In genomic region chr11:118821353-118821752, GRCm38 (mm10) we compare ENCODE assay signal across 20 mouse cellular contexts.
DNase-seq lines count a peak whose midpoint lies in the region; ATAC-seq and TF ChIP-seq lines count a peak whose summit lies in the region.
"Had no signal": no experiment of that assay in that cellular context is flagged by ENCODE, and none has a peak within 500 bp of the region (broad histone marks: within the 10 kb centered on the region; RNA-seq: fewer than 3 reads in every experiment).

No protein-coding gene starts in this region.

- H3K27ac ChIP-seq in embryonic facial prominence, embryonic 14.5 days (replicated peaks; ENCODE audit: low read depth, low read length): no peak overlapping the region
- no peak overlapping the region for H3K27ac ChIP-seq in embryonic facial prominence, embryonic 10.5 days (replicated peaks)
- peak overlapping the region; percentile 18; the same call in 1 of the 2 replicates for H3K27ac ChIP-seq in olfactory bulb, adult 2 months (ENCODE audit: insufficient read depth, low read depth, low read length)
- no peak overlapping the region for H3K27ac ChIP-seq in kidney, embryonic 15.5 days
- H3K27ac ChIP-seq: hindbrain, embryonic 13.5 days; intestine, embryonic 15.5 days; liver, embryonic 12.5 days; macrophage had no signal

- ATAC-seq in embryonic facial prominence, embryonic 14.5 days (ENCODE audit: low read depth): peak; percentile 53; the same call in 1 of the 2 replicates
- ATAC-seq in kidney, embryonic 15.5 days (replicated peaks; ENCODE audit: low FRiP score): no peak
- ATAC-seq: activated CD4-positive, CD25-positive, alpha-beta regulatory T cell, adult 4 months; forebrain, postnatal 0 days; intestine, embryonic 15.5 days; liver, embryonic 12.5 days had no signal

- no peak for TF ChIP-seq CTCF in olfactory bulb, adult 2 months (IDR thresholded peaks at IDR 0.05; ENCODE audit: insufficient read depth, low read depth, low read length)

- DNase-seq in embryonic facial prominence, embryonic 14.5 days (ENCODE audit: low spot score): peak; percentile 26
- DNase-seq in embryonic facial prominence, embryonic 10.5 days (ENCODE audit: low spot score): no peak
- DNase-seq in lung, postnatal 14 days: peak; percentile 1
- DNase-seq in lung, adult 18-20 months: no peak
- DNase-seq in heart, adult 9 months (ENCODE audit: low spot score in 2 of 2): peak; percentile 41 to 61
- DNase-seq in embryo, embryonic 9.5 days (ENCODE audit: extremely low spot score): no peak
- DNase-seq: adrenal gland, postnatal 25 days; cerebellum, adult 8-10 months; forebrain, postnatal 0 days; kidney, postnatal 25 days; midbrain, embryonic 14.5 days; right cerebral cortex, postnatal 14 days; thymus, adult 18-20 months had no signal

- H3K36me3 ChIP-seq in embryonic facial prominence, embryonic 14.5 days (ENCODE audit: control insufficient read depth, insufficient read depth, low read length): no peaks in the 10 kb centered on the region
- H3K36me3 ChIP-seq in embryonic facial prominence, embryonic 10.5 days (replicated peaks): no peaks in the 10 kb centered on the region
- no peaks in the 10 kb centered on the region for H3K36me3 ChIP-seq in kidney, embryonic 15.5 days
- H3K36me3 ChIP-seq: hindbrain, embryonic 13.5 days; intestine, embryonic 15.5 days; liver, embryonic 12.5 days had no signal

- TF ChIP-seq POLR2A in olfactory bulb, adult 2 months (IDR thresholded peaks at IDR 0.05; ENCODE audit: insufficient read depth, low read depth, low read length): no peak

- no peak overlapping the region for H3K4me2 ChIP-seq in embryonic facial prominence, embryonic 14.5 days (ENCODE audit: low read depth, low read length)
- H3K4me2 ChIP-seq in kidney, embryonic 15.5 days: no peak overlapping the region
- H3K4me2 ChIP-seq: hindbrain, embryonic 13.5 days; intestine, embryonic 15.5 days; liver, embryonic 12.5 days had no signal

- H3K27me3 ChIP-seq in embryonic facial prominence, embryonic 14.5 days (replicated peaks; ENCODE audit: control insufficient read depth, insufficient read depth, low read length): no peaks in the 10 kb centered on the region
- H3K27me3 ChIP-seq in embryonic facial prominence, embryonic 10.5 days (replicated peaks; ENCODE audit: low read depth, poor library complexity, severe bottlenecking): no peaks in the 10 kb centered on the region
- no peaks in the 10 kb centered on the region for H3K27me3 ChIP-seq in kidney, embryonic 15.5 days
- H3K27me3 ChIP-seq: hindbrain, embryonic 13.5 days; intestine, embryonic 15.5 days; liver, embryonic 12.5 days had no signal

- H3K9me3 ChIP-seq in embryonic facial prominence, embryonic 14.5 days (ENCODE audit: control insufficient read depth, low read length): no peaks in the 10 kb centered on the region
- H3K9me3 ChIP-seq in embryonic facial prominence, embryonic 10.5 days: no peaks in the 10 kb centered on the region
- no peaks in the 10 kb centered on the region for H3K9me3 ChIP-seq in kidney, embryonic 15.5 days (replicated peaks)
- H3K9me3 ChIP-seq: hindbrain, embryonic 13.5 days; intestine, embryonic 15.5 days; liver, embryonic 12.5 days had no signal

- H3K4me3 ChIP-seq in embryonic facial prominence, embryonic 14.5 days (ENCODE audit: low read depth, low read length): no peak overlapping the region
- H3K4me3 ChIP-seq in embryonic facial prominence, embryonic 10.5 days: no peak overlapping the region
- H3K4me3 ChIP-seq in olfactory bulb, adult 2 months (ENCODE audit: insufficient read depth, low read depth, low read length): no peak overlapping the region
- no peak overlapping the region for H3K4me3 ChIP-seq in kidney, embryonic 15.5 days (replicated peaks)
- H3K4me3 ChIP-seq: hindbrain, embryonic 13.5 days; intestine, embryonic 15.5 days; liver, embryonic 12.5 days had no signal

- H3K9ac ChIP-seq in embryonic facial prominence, embryonic 14.5 days (ENCODE audit: low read depth, low read length): no peak overlapping the region
- H3K9ac ChIP-seq in kidney, embryonic 15.5 days: no peak overlapping the region
- H3K9ac ChIP-seq: forebrain, postnatal 0 days; hindbrain, embryonic 13.5 days; intestine, embryonic 15.5 days; liver, embryonic 12.5 days had no signal

- 27% methylated on average over 2 of the region's 2 CpGs for WGBS in embryonic facial prominence, embryonic 14.5 days
- WGBS in embryonic facial prominence, embryonic 10.5 days: 60% methylated on average over 2 of the region's 2 CpGs
- 43% methylated on average over 2 of the region's 2 CpGs for WGBS in olfactory bulb, adult 2 months
- 36% methylated on average over 2 of the region's 2 CpGs for whole genome bisulfite sequencing in kidney, embryonic 15.5 days

- H3K4me1 ChIP-seq in embryonic facial prominence, embryonic 14.5 days (ENCODE audit: control insufficient read depth, insufficient read depth, low read length): no peaks in the 10 kb centered on the region; the same call in 1 of the 2 replicates
- peaks cover 4% of the 10 kb centered on the region; the same call in 1 of the 2 replicates for H3K4me1 ChIP-seq in embryonic facial prominence, embryonic 10.5 days
- peaks cover 50% of the 10 kb centered on the region for H3K4me1 ChIP-seq in olfactory bulb, adult 2 months (ENCODE audit: control insufficient read depth, insufficient read depth, low read length)
- 0 out of 2 replicates have a peak, but pooled peaks cover 4% of the 10 kb centered on the region for H3K4me1 ChIP-seq in kidney, embryonic 15.5 days
- H3K4me1 ChIP-seq: liver, embryonic 12.5 days had no signal

Comparison
In these comparisons a context has a peak if more than half of its experiments do, and no peak if none do; other contexts are left out.
1. DNase-seq: peak in embryonic facial prominence, embryonic 14.5 days (single experiment), lung, postnatal 14 days (single experiment) and heart, adult 9 months (2 of 2); none in embryonic facial prominence, embryonic 10.5 days (single experiment), lung, adult 18-20 months (0 of 2) and embryo, embryonic 9.5 days (single experiment).